Mouse (Mus musculus) kidney, postnatal 10 days (tissue): ENCODE measurements around the gene Khdc1c.
"Not testable (repeated sequence)": the region's sequence is repeated elsewhere in the genome, so short reads cannot be mapped to it uniquely, and the experiment has no call there.

Experiments
- DNase-seq: peaks from one replicate; pipeline ENCODE4 v3.0.0; 2021; ENCODE audit warnings: mixed read lengths

The Khdc1c gene

DNA sequence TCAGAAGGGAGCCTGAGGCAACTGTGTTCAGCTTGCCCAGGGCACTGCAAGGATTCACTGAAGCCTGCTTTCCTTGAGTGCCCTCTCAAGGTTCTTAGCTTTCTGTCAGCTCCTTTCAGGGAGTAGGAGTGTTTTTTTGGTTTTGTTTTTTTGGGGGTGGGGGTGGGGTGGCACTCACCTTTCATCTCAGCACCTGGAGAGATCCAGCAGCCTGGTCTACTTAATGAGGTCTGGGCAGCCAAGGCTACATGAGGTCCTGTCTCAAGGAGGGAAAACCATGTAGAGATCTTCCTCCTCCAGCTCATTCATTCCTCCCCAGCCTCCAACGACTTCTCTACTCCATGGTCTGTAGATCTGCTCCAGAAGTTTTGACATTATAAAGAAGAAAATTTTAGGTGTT, at the start of gene Khdc1c:
Khdc1c (plus strand) TSS at position 301 of the 400 bp plus-strand sequence.
- DNase-seq = not testable (repeated sequence)

DNA sequence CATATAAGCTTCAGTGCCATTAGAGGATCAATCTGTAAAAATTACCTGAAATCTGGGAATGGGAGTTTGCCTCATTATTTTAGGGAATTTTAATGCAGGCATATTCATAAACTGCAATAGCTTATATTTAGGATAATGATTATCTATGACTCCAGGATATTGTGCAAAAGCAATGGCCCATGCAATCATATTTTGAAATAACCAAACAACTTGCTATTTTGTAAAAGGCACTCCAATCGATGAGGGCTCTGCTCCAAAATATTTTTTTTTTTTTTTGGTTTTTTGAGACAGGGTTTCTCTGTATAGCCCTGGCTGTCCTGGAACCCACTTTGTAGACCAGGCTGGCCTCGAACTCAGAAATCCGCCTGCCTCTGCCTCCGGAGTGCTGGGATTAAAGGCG, 47.9 kb upstream of the Khdc1c start:
- DNase-seq = not testable (repeated sequence)

GRCm38 (mm10) chr1:21321656-21322055, 46.5 kb upstream of the Khdc1c start:
- DNase-seq = no peak

GRCm38 (mm10) chr1:21323996-21324574, 44.0 kb upstream of the Khdc1c start:
- DNase-seq = no peak

- DNase-seq = no peak
Observed at GRCm38 (mm10) chr1:21324633-21325032, 43.5 kb upstream of the Khdc1c start.

DNA sequence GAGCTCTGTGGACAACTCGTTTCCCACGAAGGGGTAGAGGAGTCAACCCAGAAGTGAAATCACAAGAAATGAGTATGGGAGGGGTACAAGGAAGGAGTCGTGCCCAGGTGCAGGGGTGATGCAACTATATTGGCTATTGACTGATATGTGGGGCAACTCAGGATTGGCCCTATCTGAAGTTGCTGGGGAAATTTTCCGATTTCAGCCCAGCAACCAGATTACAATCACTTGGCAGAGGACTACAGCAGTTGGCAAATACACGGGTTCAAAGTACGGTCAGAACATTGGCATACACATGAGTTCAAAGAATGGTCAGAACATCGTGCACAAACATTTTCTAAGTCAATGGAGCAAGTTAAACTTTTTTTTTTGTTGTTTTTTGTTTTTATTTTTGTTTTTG, 41.4 kb upstream of the Khdc1c start:
- DNase-seq = no peak

- not testable (repeated sequence) for DNase-seq
Observed at GRCm38 (mm10) chr1:21331161-21331560, 37.0 kb upstream of the Khdc1c start.

DNA sequence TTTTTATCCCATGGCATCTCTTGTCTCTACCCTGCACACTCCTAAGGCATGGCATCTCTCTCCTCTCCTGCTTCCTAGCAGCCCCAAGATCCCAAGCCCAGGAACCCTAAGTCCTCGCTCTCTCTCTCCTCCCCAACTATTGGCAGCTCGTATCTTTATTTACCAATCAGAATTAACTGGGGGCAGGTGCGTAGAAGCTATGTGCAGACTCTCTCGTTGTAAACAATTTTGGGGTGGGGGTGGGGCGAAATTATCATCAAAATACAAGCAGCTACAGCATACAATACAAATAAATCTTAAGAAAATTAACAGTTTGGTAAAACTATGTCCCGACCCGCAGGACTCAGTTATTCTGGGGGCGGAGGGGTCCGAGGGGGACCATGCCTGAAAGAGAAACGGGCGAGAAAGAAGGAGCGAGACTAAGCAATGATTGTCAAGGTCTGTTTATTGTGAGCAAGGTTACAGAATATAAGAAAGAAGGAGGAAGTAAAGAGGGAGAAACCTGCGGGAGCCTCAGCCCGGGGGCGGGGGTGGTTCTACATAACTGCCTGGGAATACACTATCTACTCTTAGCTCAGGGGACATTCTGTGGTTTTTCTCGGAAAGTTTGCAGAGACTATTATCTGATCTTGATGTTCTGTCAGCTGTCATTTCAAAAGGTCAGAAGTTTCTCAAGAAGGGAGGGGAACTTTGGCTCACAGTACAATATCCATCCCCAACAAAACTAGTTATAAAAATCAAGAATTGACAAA, 34.7 kb upstream of the Khdc1c start:
- no peak for DNase-seq

DNA sequence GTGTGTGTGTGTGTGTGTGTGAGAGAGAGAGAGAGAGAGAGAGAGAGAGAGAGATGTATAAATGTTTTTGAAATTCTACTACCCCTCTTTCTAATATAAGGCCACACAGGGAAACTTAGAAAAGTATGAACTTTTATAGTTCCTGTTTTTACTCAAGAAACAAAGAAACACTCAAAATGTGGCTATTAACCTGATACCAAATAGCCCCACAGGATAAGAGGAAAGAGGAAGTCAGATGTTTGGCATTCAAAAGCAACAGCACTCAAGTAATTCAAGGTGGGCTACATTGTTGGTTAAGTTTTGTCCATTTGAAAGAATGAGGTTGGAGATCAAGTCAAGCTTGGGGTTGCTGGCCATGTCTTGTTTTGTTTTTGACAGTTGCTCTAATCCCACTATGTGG, 32.3 kb upstream of the Khdc1c start:
- DNase-seq = no peak

DNA sequence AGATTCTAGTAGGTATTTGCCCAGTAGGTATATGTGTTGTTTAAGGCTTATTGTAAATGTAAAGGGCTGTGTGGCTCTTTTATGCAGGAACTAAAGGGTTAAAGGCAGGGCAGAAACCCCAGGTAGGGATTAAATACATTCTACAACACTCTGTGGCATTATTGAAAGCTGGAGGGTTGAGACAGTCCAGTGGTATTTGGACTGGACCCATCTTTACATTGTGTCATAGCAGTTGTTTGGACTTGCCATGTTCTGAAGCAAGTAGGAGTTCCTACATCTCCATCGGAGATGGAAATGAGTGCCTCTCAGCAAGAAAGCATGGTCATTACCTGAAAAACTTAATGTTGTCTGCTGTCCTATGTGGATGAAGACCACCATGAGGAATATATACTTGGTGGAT, 27.4 kb upstream of the Khdc1c start:
- no peak for DNase-seq

GRCm38 (mm10) chr1:21344253-21344652, 23.9 kb upstream of the Khdc1c start:
- peak; percentile 64 for DNase-seq

- not testable (repeated sequence) for DNase-seq
Observed at GRCm38 (mm10) chr1:21344752-21345151, 23.4 kb upstream of the Khdc1c start.

GRCm38 (mm10) chr1:21349341-21349740, 18.8 kb upstream of the Khdc1c start, which contains the start of gene Khdc1a:
Gene Khdc1a, plus strand, starts transcription at chr1:21349641.
- DNase-seq = no peak

DNA sequence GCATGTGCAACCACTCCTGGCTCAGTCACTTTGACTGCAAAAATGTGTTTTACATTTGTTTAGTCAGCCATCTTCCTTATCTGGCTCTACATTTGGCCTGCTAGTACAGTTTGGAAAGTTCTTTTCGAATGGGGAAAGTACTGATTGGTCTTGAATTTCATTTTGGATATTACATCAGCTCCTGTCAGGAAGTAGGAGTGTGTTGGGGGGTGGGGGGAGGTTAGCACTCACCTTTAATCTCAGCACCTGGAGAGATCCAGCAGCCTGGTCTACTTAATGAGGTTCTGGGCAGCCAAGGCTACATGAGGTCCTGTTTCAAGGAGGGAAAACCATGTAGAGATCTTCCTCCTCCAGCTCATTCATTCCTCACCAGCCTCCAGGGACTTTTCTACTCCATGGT, 15.1 kb downstream of the Khdc1c start, which contains the start of gene Khdc1b:
Khdc1b (plus strand) TSS at position 301 of the 400 bp plus-strand sequence.
- no peak for DNase-seq

GRCm38 (mm10) chr1:21391138-21391671, 23.1 kb downstream of the Khdc1c start:
- no peak for DNase-seq

DNA sequence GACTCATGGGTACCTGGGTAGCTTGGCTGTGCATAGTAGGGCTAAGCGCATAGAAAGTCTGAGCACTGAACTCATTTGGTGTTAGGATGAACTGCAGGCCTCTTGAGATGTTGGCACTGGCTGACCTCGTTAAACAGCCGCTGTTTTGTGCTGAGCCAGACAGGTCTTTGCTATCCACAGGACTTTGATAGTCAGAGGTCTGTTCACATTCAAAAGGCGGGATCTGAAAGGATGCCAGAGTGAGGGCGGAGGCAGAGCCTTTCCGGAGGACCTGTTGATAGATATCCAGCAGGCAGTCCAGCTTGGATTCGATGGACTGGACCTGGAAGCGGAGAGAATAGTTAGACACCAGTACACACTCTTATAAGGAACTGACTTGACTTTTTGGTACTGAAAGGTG, 34.7 kb downstream of the Khdc1c start:
- DNase-seq = no peak

GRCm38 (mm10) chr1:21407266-21407665, 39.1 kb downstream of the Khdc1c start:
- no peak for DNase-seq

DNA sequence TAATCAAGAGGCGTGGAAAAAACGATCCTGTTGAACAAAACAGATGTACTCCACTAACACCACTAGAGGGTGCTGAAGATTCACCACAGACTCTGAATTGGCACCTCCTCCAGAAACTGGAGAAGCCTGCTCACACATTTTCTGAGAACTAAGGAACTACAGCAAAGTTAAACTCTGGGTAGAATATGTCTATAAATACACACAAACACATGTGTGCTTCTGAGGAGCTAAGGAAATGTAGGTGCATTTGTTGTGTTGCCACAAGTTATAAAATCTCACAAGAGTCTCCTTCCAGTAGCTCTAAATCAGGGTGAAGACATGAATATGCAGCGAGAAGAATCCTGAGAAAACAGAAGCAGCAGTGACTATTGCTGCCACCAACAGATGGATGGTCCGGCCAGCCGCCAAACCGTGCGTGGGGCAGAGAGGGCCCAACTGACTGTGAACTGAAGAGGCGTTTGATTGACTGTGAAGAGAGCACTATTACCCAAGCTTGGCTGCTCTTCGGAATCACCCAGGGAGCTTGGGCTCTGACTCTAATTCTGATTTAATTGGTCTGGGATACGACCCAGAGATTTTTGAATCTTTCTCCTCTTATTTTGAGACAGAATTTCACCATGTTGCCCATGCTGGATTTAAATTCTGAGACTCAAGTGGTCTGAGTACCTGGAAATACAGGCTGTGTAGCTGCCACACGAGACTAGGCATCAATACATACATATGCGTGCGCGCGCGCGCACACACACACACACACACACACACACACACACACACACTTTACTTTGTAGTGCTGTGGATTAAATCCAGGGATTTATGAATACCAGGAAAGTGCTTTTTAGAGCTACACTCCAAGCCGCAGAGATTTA, 43.4 kb downstream of the Khdc1c start:
- DNase-seq = peak; percentile 47

DNA sequence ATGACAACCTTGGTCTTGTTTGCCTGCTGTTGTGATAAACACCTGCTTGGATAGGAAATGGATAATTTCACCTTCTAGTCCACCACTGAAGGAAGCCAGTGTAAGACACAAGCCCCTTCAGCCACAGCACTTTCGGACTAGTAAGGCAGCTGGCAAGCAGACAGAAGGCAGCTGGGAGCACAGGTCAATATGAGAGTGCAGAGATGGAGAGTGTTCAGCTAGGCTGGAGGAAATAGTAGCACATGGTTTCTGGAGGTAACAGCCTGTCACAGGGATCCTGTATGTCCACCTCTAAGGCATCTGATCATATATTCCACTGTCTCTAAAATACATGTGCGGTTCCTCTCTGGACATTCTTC, 44.0 kb downstream of the Khdc1c start:
- no peak for DNase-seq

- peak; percentile 42 for DNase-seq
Observed at GRCm38 (mm10) chr1:21419370-21419769, 51.2 kb downstream of the Khdc1c start.
